Mouse (Mus musculus): Measurements from ENCODE around the gene Spdya. TPM values are rescaled to one million over a fixed set of nuclear protein-coding genes. Genes with fewer than 3 reads are reported as not detected.
"Not testable (repeated sequence)": the region's sequence is repeated elsewhere in the genome, so short reads cannot be mapped to it uniquely, and the experiment has no call there.

The Spdya gene
- polyA plus RNA-seq, 1 experiment from 2014 or later = 0.73 TPM

GRCm38 (mm10) chr17:71616319-71617032 is 64.6 kb downstream of the Spdya start:
- H3K27me3 ChIP-seq (replicated peaks; ENCODE audit: control insufficient read depth, insufficient read depth, low read length) = no peaks in the 10 kb centered on the region
- ATAC-seq (replicated peaks; ENCODE audit: low FRiP score, low TSS enrichment, low read depth) (peak; percentile 76), DNase-seq (ENCODE audit: low spot score) (peak; percentile 74)
- no peaks in the 10 kb centered on the region for H3K9me3 ChIP-seq (ENCODE audit: control insufficient read depth, low read length)
- H3K4me1 ChIP-seq (replicated peaks; ENCODE audit: control insufficient read depth, insufficient read depth, low read length) = peaks cover 15% of the 10 kb centered on the region
- H3K36me3 ChIP-seq (ENCODE audit: control insufficient read depth, insufficient read depth, low read length) = peaks cover 10% of the 10 kb centered on the region; the same call in 1 of the 2 replicates
- H3K9ac ChIP-seq (ENCODE audit: low read length) = peak overlapping the region; percentile 90
- peak overlapping the region; percentile 69 for H3K4me2 ChIP-seq (ENCODE audit: low read length)
- peak overlapping the region; percentile 62 for H3K27ac ChIP-seq (ENCODE audit: low read depth)
- under 1% methylated on average over 65 of the region's 73 CpGs for WGBS
- H3K4me3 ChIP-seq (ENCODE audit: low read depth, low read length) = peak overlapping the region; percentile 100

DNA sequence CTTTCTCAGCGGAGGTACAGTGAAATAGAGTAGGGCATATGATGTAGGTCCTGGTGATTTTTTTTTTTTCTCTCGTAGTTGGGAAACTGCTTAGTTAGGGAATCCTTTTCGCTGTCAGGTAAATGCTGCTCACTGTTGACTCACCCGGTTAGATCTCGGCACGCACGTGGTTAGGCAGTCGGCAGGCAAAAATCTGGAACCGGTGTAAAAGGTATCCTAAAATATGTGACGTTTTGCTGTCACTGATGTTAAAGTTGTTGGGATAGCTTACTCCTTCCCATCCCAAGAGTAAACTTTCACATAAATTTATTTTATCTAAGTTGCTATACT is 65.1 kb downstream of the Spdya start:
- Histone ChIP-seq H3K27ac (ENCODE audit: low read depth) (peak overlapping the region; percentile 62; the same call in 1 of the 2 replicates), H3K4me1 (replicated peaks; ENCODE audit: control insufficient read depth, insufficient read depth, low read length) (peaks cover 15% of the 10 kb centered on the region), H3K9ac (ENCODE audit: low read length) (peak overlapping the region; percentile 90), H3K36me3 (ENCODE audit: control insufficient read depth, insufficient read depth, low read length) (peaks cover 10% of the 10 kb centered on the region; the same call in 1 of the 2 replicates), H3K4me2 (ENCODE audit: low read length) (peak overlapping the region; percentile 69), H3K9me3 (ENCODE audit: control insufficient read depth, low read length) (no peaks in the 10 kb centered on the region), H3K4me3 (ENCODE audit: low read depth, low read length) (peak overlapping the region; percentile 100), H3K27me3 (replicated peaks; ENCODE audit: control insufficient read depth, insufficient read depth, low read length) (no peaks in the 10 kb centered on the region)
- WGBS = 0% methylated on average over 10 of the region's 10 CpGs
- DNase-seq (ENCODE audit: low spot score) (no peak), ATAC-seq (replicated peaks; ENCODE audit: low FRiP score, low TSS enrichment, low read depth) (no peak)

GRCm38 (mm10) chr17:71617974-71618373 is 66.1 kb downstream of the Spdya start:
- H3K27ac ChIP-seq (ENCODE audit: low read depth) = no peak overlapping the region
- peak overlapping the region; percentile 69 for H3K4me2 ChIP-seq (ENCODE audit: low read length)
- no peak for DNase-seq (ENCODE audit: low spot score)
- no peak overlapping the region; the same call in 1 of the 2 replicates for H3K9ac ChIP-seq (ENCODE audit: low read length)
- ATAC-seq (replicated peaks; ENCODE audit: low FRiP score, low TSS enrichment, low read depth) = no peak
- H3K9me3 ChIP-seq (ENCODE audit: control insufficient read depth, low read length) = no peaks in the 10 kb centered on the region
- H3K27me3 ChIP-seq (replicated peaks; ENCODE audit: control insufficient read depth, insufficient read depth, low read length) = no peaks in the 10 kb centered on the region
- peaks cover 15% of the 10 kb centered on the region for H3K4me1 ChIP-seq (replicated peaks; ENCODE audit: control insufficient read depth, insufficient read depth, low read length)
- peaks cover 10% of the 10 kb centered on the region; the same call in 1 of the 2 replicates for H3K36me3 ChIP-seq (ENCODE audit: control insufficient read depth, insufficient read depth, low read length)
- 71% methylated on average over 4 of the region's 4 CpGs for WGBS
- H3K4me3 ChIP-seq (ENCODE audit: low read depth, low read length) = peak overlapping the region; percentile 100

GRCm38 (mm10) chr17:71631806-71632205 is 79.9 kb downstream of the Spdya start:
- Histone ChIP-seq H3K9ac (ENCODE audit: low read length) (no peak overlapping the region), H3K9me3 (ENCODE audit: control insufficient read depth, low read length) (no peaks in the 10 kb centered on the region), H3K4me1 (replicated peaks; ENCODE audit: control insufficient read depth, insufficient read depth, low read length) (no peaks in the 10 kb centered on the region), H3K4me3 (ENCODE audit: low read depth, low read length) (no peak overlapping the region), H3K27me3 (replicated peaks; ENCODE audit: control insufficient read depth, insufficient read depth, low read length) (no peaks in the 10 kb centered on the region), H3K27ac (ENCODE audit: low read depth) (no peak overlapping the region), H3K4me2 (ENCODE audit: low read length) (no peak overlapping the region), H3K36me3 (ENCODE audit: control insufficient read depth, insufficient read depth, low read length) (peaks cover 92% of the 10 kb centered on the region)
- 85% methylated on average over 10 of the region's 10 CpGs for WGBS
- no peak for DNase-seq (ENCODE audit: low spot score)
- ATAC-seq (replicated peaks; ENCODE audit: low FRiP score, low TSS enrichment, low read depth) = no peak

DNA sequence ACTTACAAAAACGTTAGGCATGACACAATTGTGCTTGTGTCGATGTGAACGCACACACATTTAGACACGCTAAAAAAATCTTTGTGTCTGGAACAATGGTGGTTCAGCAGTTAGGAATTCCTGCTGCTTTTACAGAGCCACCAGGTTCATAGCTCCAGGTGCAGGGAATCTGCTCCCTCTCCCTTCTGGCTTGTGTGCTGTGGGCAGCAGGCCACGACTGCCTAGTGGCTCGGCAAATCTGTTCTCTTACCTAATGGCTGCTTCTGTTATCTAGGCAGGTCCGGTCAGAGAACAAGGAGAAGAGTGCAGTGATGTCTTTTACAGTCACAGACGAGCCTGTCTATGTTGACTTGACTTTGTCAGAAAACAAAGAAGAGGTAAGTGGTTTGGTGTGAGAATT is 81.5 kb downstream of the Spdya start:
- 87% methylated on average over 8 of the region's 8 CpGs for WGBS
- H3K36me3 ChIP-seq (ENCODE audit: control insufficient read depth, insufficient read depth, low read length) = peaks cover 92% of the 10 kb centered on the region

GRCm38 (mm10) chr17:71636786-71637185 is 84.9 kb downstream of the Spdya start:
- Histone ChIP-seq H3K27ac (ENCODE audit: low read depth) (no peak overlapping the region), H3K9me3 (ENCODE audit: control insufficient read depth, low read length) (no peaks in the 10 kb centered on the region), H3K4me2 (ENCODE audit: low read length) (no peak overlapping the region), H3K36me3 (ENCODE audit: control insufficient read depth, insufficient read depth, low read length) (peaks cover 91% of the 10 kb centered on the region), H3K9ac (ENCODE audit: low read length) (no peak overlapping the region), H3K4me3 (ENCODE audit: low read depth, low read length) (no peak overlapping the region), H3K4me1 (replicated peaks; ENCODE audit: control insufficient read depth, insufficient read depth, low read length) (no peaks in the 10 kb centered on the region), H3K27me3 (replicated peaks; ENCODE audit: control insufficient read depth, insufficient read depth, low read length) (no peaks in the 10 kb centered on the region)
- 89% methylated on average over 8 of the region's 8 CpGs for WGBS
- ATAC-seq (replicated peaks; ENCODE audit: low FRiP score, low TSS enrichment, low read depth) (no peak), DNase-seq (ENCODE audit: low spot score) (no peak)

More for the DNA sequence above, 81.5 kb downstream of the Spdya start:
- Histone ChIP-seq H3K4me3 (ENCODE audit: low read depth, low read length) (no peak overlapping the region), H3K9ac (ENCODE audit: low read length) (no peak overlapping the region), H3K4me1 (replicated peaks; ENCODE audit: control insufficient read depth, insufficient read depth, low read length) (no peaks in the 10 kb centered on the region), H3K27ac (ENCODE audit: low read depth) (no peak overlapping the region), H3K27me3 (replicated peaks; ENCODE audit: control insufficient read depth, insufficient read depth, low read length) (no peaks in the 10 kb centered on the region), H3K4me2 (ENCODE audit: low read length) (no peak overlapping the region), H3K9me3 (ENCODE audit: control insufficient read depth, low read length) (no peaks in the 10 kb centered on the region)
- no peak for DNase-seq (ENCODE audit: low spot score)
- ATAC-seq (replicated peaks; ENCODE audit: low FRiP score, low TSS enrichment, low read depth) = no peak

DNA sequence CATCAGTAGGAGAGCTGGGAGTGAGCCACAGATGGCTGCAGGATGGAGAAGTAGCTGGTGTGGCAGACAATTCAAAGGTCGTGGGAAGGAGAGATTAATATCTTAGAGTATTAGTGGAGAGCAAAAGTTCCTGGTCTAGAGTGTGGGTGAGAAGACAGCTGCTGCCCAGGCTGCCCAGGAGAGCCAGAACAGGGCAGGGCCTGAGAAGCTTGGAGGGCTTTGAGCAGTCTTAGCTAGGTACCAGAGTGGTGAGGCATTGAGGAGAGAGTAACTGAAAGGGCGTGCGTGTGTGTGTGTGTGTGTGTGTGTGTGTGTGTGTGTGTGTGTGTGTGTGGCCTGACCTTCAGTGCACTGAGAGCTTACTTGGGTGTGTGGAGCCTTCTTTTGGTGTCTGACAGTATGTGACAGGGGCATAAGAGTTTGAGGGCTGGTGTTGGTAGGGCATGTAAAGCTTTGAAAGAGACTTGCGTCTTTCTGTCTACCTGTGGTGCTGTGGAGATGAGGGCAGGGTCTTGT is 85.9 kb downstream of the Spdya start:
- peaks cover 95% of the 10 kb centered on the region for H3K36me3 ChIP-seq (ENCODE audit: control insufficient read depth, insufficient read depth, low read length)
- H3K27ac ChIP-seq (ENCODE audit: low read depth) = no peak overlapping the region
- no peaks in the 10 kb centered on the region for H3K4me1 ChIP-seq (replicated peaks; ENCODE audit: control insufficient read depth, insufficient read depth, low read length)
- DNase-seq (ENCODE audit: low spot score) (no peak), ATAC-seq (replicated peaks; ENCODE audit: low FRiP score, low TSS enrichment, low read depth) (no peak)
- H3K9me3 ChIP-seq (ENCODE audit: control insufficient read depth, low read length) = no peaks in the 10 kb centered on the region
- no peaks in the 10 kb centered on the region for H3K27me3 ChIP-seq (replicated peaks; ENCODE audit: control insufficient read depth, insufficient read depth, low read length)
- WGBS = 90% methylated on average over 4 of the region's 4 CpGs
- H3K4me2 ChIP-seq (ENCODE audit: low read length) = no peak overlapping the region
- H3K4me3 ChIP-seq (ENCODE audit: low read depth, low read length) = no peak overlapping the region
- no peak overlapping the region for H3K9ac ChIP-seq (ENCODE audit: low read length)

GRCm38 (mm10) chr17:71639056-71639455 is 87.2 kb downstream of the Spdya start:
- H3K9ac ChIP-seq (ENCODE audit: low read length); H3K4me1 ChIP-seq (replicated peaks; ENCODE audit: control insufficient read depth, insufficient read depth, low read length); ATAC-seq (replicated peaks; ENCODE audit: low FRiP score, low TSS enrichment, low read depth); H3K27ac ChIP-seq (ENCODE audit: low read depth); H3K9me3 ChIP-seq (ENCODE audit: control insufficient read depth, low read length); DNase-seq (ENCODE audit: low spot score); H3K27me3 ChIP-seq (replicated peaks; ENCODE audit: control insufficient read depth, insufficient read depth, low read length); H3K4me2 ChIP-seq (ENCODE audit: low read length); H3K4me3 ChIP-seq (ENCODE audit: low read depth, low read length): not testable (repeated sequence)
- WGBS = 67% methylated on average over 5 of the region's 5 CpGs
- peaks cover 92% of the 10 kb centered on the region for H3K36me3 ChIP-seq (ENCODE audit: control insufficient read depth, insufficient read depth, low read length)
